Mouse (Mus musculus) lung, embryonic 15.5 days (tissue): ENCODE data around the gene Mmp9. TPM values are rescaled to one million over a fixed set of nuclear protein-coding genes. Genes with fewer than 3 reads are reported as not detected.

Experiments used
- ATAC-seq: fragments of 200-750 bp; cut with Nextera tagmentation; 2 replicates; pipeline ENCODE4 v1.8.0; 2017; ENCODE audit warnings: moderate number of reproducible peaks, borderline replicate concordance; ENCODE audit not compliant: low FRiP score, low TSS enrichment; ENCODE audit errors: extremely low read depth
- H3K27ac ChIP-seq: fragments of 300-500 bp; sonication (generic); 2 replicates; pipeline ENCODE4 v1.5.1; 2015; ENCODE audit warnings: moderate library complexity, mild to moderate bottlenecking, inconsistent platforms
- H3K27me3 ChIP-seq: fragments of 300-500 bp; sonication (generic); 2 replicates; pipeline ENCODE4 v1.6.1; 2015; ENCODE audit warnings: inconsistent platforms
- H3K36me3 ChIP-seq: fragments of 300-500 bp; sonication (generic); 2 replicates; pipeline ENCODE4 v1.6.1; 2015; ENCODE audit warnings: inconsistent platforms
- H3K4me1 ChIP-seq: fragments of 300-500 bp; sonication (generic); 2 replicates; pipeline ENCODE4 v1.6.1; 2015; ENCODE audit warnings: inconsistent platforms
- H3K4me2 ChIP-seq: fragments of 300-500 bp; sonication (generic); 2 replicates; pipeline ENCODE4 v1.6.1; 2015; ENCODE audit warnings: inconsistent platforms, mild to moderate bottlenecking, moderate library complexity
- H3K4me3 ChIP-seq: fragments of 300-500 bp; sonication (generic); 2 replicates; pipeline ENCODE4 v1.5.1; 2015; ENCODE audit warnings: mild to moderate bottlenecking, inconsistent platforms
- H3K9ac ChIP-seq: fragments of 300-500 bp; sonication (generic); 2 replicates; pipeline ENCODE4 v1.6.1; 2015; ENCODE audit warnings: inconsistent platforms
- H3K9me3 ChIP-seq: fragments of 300-500 bp; sonication (generic); 2 replicates; pipeline ENCODE4 v1.6.1; 2016; ENCODE audit warnings: inconsistent platforms
- WGBS: fragments of 180-500 bp; shearing (Covaris S2); methylation state at CpG from one replicate; pipeline ENCODE4 v1.1.7; 2015; 5-methylcytosine and 5-hydroxymethylcytosine counted together
- polyA plus RNA-seq: library from polyadenylated mRNA; unstranded; fragments of >200 nt; fragmentation: Nextera tagmentation; extraction: Ambion mirVana; gene quantifications from 2 replicates; pipeline ENCODE4 v1.2.1, GENCODE M21; 2015

Gene Mmp9
- polyA plus RNA-seq, 1 experiment from 2014 or later = 1.4 TPM

DNA sequence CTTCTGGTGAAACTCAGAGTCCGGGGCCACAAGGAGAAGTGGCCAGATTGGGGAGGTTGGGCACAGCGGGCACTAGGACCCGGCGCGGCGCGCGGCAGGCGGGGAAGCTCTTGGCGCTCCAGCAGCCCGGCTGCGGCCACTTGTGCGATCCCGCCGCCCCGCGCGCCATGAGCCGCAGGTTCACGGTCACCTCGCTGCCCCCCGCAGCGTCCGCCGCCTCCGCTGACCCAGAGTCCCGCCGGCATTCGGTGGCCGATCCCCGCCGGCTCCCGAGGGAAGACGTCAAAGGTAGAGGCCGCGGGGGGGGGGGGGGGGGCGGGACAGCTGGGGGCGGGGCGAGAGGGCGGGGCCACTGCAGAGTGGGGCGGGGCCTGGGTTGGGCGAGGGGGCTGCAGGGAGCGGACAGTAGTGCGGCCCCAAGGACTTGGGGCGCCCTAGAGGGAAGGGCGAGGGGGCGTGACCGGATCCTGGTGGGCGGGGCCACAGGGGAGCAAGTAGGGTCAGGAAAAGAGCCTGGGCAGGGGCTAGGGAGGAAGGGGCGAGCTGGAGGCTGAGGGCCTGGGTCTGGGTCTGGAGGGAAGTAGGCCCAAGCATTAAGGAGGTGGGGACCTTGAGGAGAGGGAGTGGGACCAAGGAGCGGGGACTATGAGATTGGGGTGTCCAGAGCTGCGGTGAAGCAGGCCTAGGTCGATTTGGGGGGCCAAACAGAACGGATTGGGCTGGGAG lies 20.3 kb downstream of the Mmp9 start, which contains the start of gene Slc12a5:
Gene Slc12a5 (plus strand): TSS at position 87 of the 726 bp plus-strand sequence.
- 2% methylated on average over 48 of the region's 54 CpGs for WGBS
- Histone ChIP-seq H3K27me3 (peaks cover 23% of the 10 kb centered on the region; the same call in 1 of the 2 replicates), H3K27ac (no peak within 1 kb of the TSS), H3K36me3 (no peaks in the 10 kb centered on the region), H3K9ac (0 out of 2 replicates have a peak within 1 kb of the TSS, but pooled peaks have one; percentile 23), H3K4me3 (peak within 1 kb of the TSS; percentile 56), H3K4me2 (peak within 1 kb of the TSS; percentile 74), H3K9me3 (no peaks in the 10 kb centered on the region), H3K4me1 (peaks cover 10% of the 10 kb centered on the region; the same call in 1 of the 2 replicates)
- peak; percentile 82 for ATAC-seq

- peaks cover 30% of the 10 kb centered on the region for H3K27me3 ChIP-seq
- 10% methylated on average over 17 of the region's 17 CpGs for WGBS
- H3K4me1 ChIP-seq = peaks cover 10% of the 10 kb centered on the region; the same call in 1 of the 2 replicates
- H3K9me3 ChIP-seq = no peaks in the 10 kb centered on the region
- no peaks in the 10 kb centered on the region for H3K36me3 ChIP-seq
- ATAC-seq = no peak
- H3K4me2 ChIP-seq = peak overlapping the region; percentile 74
- peak overlapping the region; percentile 56; the same call in 1 of the 2 replicates for H3K4me3 ChIP-seq
- H3K9ac ChIP-seq = no peak overlapping the region
- H3K27ac ChIP-seq = no peak overlapping the region
These were observed 21.1 kb downstream of the Mmp9 start for GRCm38 (mm10) chr2:164961506-164962182.

DNA sequence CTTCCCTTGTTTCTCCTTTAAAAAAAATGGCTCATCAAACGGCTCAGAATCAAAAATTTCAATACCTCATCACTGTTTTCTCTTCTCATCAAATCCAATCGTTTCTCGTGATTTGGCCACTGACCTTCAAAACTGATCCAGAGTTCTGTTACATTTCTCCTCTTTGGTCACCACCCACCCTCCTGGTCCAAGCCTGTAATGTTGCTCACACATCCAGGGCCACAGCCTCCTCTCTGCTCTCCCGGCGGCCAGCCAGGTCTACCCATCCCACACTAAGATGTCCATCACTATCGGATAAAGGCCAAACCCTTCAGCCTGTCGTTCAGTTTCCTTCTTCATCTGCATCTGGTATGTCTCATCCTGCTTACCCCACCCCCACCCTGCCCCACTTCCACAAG lies 21.6 kb downstream of the Mmp9 start:
- Histone ChIP-seq H3K27ac (no peak overlapping the region), H3K27me3 (peaks cover 35% of the 10 kb centered on the region), H3K4me1 (peaks cover 10% of the 10 kb centered on the region; the same call in 1 of the 2 replicates), H3K36me3 (no peaks in the 10 kb centered on the region), H3K4me3 (no peak overlapping the region), H3K4me2 (no peak overlapping the region), H3K9ac (no peak overlapping the region), H3K9me3 (no peaks in the 10 kb centered on the region)
- 37% methylated on average over 7 of the region's 7 CpGs for WGBS
- ATAC-seq = no peak

GRCm38 (mm10) chr2:164964242-164964894 lies 23.8 kb downstream of the Mmp9 start:
- H3K4me1 ChIP-seq = peaks cover 17% of the 10 kb centered on the region
- H3K27me3 ChIP-seq = peaks cover 52% of the 10 kb centered on the region
- no peaks in the 10 kb centered on the region for H3K36me3 ChIP-seq
- no peak overlapping the region for H3K9ac ChIP-seq
- H3K4me3 ChIP-seq = no peak overlapping the region
- no peak overlapping the region for H3K27ac ChIP-seq
- ATAC-seq = no peak
- H3K4me2 ChIP-seq = no peak overlapping the region
- no peaks in the 10 kb centered on the region for H3K9me3 ChIP-seq
- 47% methylated on average over 9 of the region's 9 CpGs for WGBS

- Histone ChIP-seq H3K9me3 (no peaks in the 10 kb centered on the region), H3K4me3 (no peak overlapping the region), H3K27me3 (peaks cover 58% of the 10 kb centered on the region), H3K4me2 (no peak overlapping the region), H3K36me3 (no peaks in the 10 kb centered on the region), H3K27ac (no peak overlapping the region), H3K9ac (no peak overlapping the region), H3K4me1 (peaks cover 17% of the 10 kb centered on the region)
- no peak for ATAC-seq
- 67% methylated on average over 1 of the region's 1 CpGs for WGBS
These were observed 24.4 kb downstream of the Mmp9 start for GRCm38 (mm10) chr2:164964981-164965380.

DNA sequence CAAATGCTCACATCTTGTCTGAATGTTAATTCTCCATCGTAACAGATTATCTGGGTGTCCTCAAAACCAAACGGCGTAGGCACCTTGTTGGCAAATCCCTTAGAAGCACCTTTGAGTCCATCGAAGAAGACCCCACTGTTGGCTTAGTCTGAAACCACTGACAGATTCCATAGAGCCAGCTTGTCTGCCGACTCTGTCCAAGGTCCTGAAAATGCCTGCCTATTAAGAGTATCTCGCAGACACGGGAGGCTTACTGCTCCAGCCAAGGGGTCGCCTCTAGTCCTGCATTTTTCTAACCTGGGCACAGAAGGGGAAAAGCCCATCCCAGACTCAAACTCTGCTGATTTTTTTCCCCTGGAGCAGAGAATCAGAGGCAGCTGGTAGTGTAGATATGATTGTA lies 25.8 kb downstream of the Mmp9 start:
- no peak overlapping the region for H3K4me2 ChIP-seq
- no peak overlapping the region for H3K4me3 ChIP-seq
- no peak for ATAC-seq
- WGBS = 19% methylated on average over 8 of the region's 8 CpGs
- H3K4me1 ChIP-seq = peaks cover 10% of the 10 kb centered on the region
- H3K36me3 ChIP-seq = no peaks in the 10 kb centered on the region
- no peaks in the 10 kb centered on the region for H3K9me3 ChIP-seq
- H3K9ac ChIP-seq = no peak overlapping the region
- H3K27me3 ChIP-seq = peaks cover 72% of the 10 kb centered on the region
- no peak overlapping the region for H3K27ac ChIP-seq

GRCm38 (mm10) chr2:164967193-164967592 lies 26.6 kb downstream of the Mmp9 start:
- no peaks in the 10 kb centered on the region for H3K36me3 ChIP-seq
- no peak overlapping the region for H3K4me2 ChIP-seq
- 19% methylated on average over 6 of the region's 6 CpGs for WGBS
- H3K9me3 ChIP-seq = no peaks in the 10 kb centered on the region
- H3K4me3 ChIP-seq = no peak overlapping the region
- ATAC-seq = no peak
- no peak overlapping the region for H3K9ac ChIP-seq
- H3K27ac ChIP-seq = no peak overlapping the region
- peaks cover 7% of the 10 kb centered on the region for H3K4me1 ChIP-seq
- H3K27me3 ChIP-seq = peaks cover 79% of the 10 kb centered on the region

DNA sequence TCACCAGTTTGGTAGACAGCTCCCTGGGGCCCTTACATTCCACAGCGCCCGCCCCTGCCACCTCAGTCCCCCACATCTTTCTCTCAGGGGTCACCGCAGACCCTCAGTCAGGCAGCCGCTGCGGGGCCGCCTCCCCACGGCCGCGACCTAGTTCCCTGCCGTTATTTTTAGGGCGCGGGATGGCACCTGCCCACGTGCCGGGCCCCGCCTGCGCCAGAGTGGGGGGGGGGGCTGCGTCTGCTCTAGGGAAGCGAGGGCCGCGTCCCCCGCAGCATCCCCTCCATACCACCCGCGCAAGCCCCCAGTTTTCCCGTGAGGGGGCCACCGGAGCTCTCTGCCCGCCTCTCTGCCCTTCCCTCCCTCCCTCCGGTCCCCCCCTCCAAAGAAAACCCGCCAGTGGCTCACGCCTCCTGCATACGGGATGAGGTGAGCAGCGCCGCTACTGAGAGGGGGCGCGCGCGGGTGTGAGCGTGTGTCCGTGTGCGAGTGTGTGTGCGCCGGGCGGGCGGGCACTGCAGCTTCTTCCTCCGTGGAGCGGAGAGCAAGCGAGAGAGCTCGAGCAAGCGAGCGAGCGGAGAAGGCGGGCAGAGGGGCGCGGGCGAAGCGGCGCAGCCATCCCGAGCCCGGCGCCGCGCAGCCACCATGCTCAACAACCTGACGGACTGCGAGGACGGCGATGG lies 27.3 kb downstream of the Mmp9 start:
- Histone ChIP-seq H3K4me2 (peak overlapping the region; percentile 52), H3K36me3 (no peaks in the 10 kb centered on the region), H3K9me3 (no peaks in the 10 kb centered on the region), H3K27ac (no peak overlapping the region), H3K27me3 (peaks cover 82% of the 10 kb centered on the region), H3K9ac (no peak overlapping the region), H3K4me3 (peak overlapping the region; percentile 29), H3K4me1 (peaks cover 7% of the 10 kb centered on the region)
- WGBS = 3% methylated on average over 60 of the region's 65 CpGs
- peak; percentile 29; the same call in 1 of the 2 replicates for ATAC-seq

DNA sequence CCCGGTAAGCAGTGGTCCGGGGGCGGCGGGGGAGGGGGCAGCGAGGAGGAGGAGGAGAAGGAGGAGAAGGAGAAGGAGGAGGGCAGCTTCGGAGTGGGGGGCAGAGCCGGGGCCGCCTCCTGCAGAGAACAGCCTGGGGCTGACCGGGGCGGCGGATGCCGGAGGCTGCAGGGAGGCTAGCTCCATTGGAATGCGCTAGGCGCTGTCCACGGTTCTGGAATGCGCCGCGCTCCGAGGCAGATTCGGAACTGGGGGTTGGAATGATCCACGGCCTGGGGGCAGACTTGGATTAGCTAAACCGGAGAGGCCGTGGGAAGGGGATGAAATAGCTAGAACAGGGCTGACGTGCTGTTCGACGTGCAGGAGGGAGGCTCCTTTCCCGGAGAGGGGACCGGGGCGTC lies 27.9 kb downstream of the Mmp9 start:
- Histone ChIP-seq H3K27ac (no peak overlapping the region), H3K4me3 (peak overlapping the region; percentile 29), H3K4me1 (peaks cover 7% of the 10 kb centered on the region), H3K36me3 (no peaks in the 10 kb centered on the region), H3K4me2 (peak overlapping the region; percentile 52), H3K27me3 (peaks cover 85% of the 10 kb centered on the region), H3K9ac (no peak overlapping the region), H3K9me3 (no peaks in the 10 kb centered on the region)
- WGBS = under 1% methylated on average over 29 of the region's 29 CpGs
- peak; percentile 84 for ATAC-seq

GRCm38 (mm10) chr2:164969348-164969781 lies 28.8 kb downstream of the Mmp9 start:
- H3K4me2 ChIP-seq = no peak overlapping the region
- no peak overlapping the region for H3K4me3 ChIP-seq
- no peaks in the 10 kb centered on the region for H3K9me3 ChIP-seq
- peaks cover 83% of the 10 kb centered on the region for H3K27me3 ChIP-seq
- no peak overlapping the region for H3K27ac ChIP-seq
- no peak overlapping the region for H3K9ac ChIP-seq
- WGBS = 2% methylated on average over 21 of the region's 21 CpGs
- peaks cover 7% of the 10 kb centered on the region for H3K4me1 ChIP-seq
- no peak for ATAC-seq
- no peaks in the 10 kb centered on the region for H3K36me3 ChIP-seq

- no peak overlapping the region for H3K27ac ChIP-seq
- H3K36me3 ChIP-seq = no peaks in the 10 kb centered on the region
- no peak overlapping the region for H3K4me3 ChIP-seq
- H3K4me2 ChIP-seq = peak overlapping the region; percentile 14; the same call in 1 of the 2 replicates
- under 1% methylated on average over 42 of the region's 42 CpGs for WGBS
- H3K9me3 ChIP-seq = no peaks in the 10 kb centered on the region
- peak; percentile 20; the same call in 1 of the 2 replicates for ATAC-seq
- H3K9ac ChIP-seq = no peak overlapping the region
- H3K27me3 ChIP-seq = peaks cover 73% of the 10 kb centered on the region
- H3K4me1 ChIP-seq = peaks cover 7% of the 10 kb centered on the region
These were observed 30.1 kb downstream of the Mmp9 start for GRCm38 (mm10) chr2:164970631-164971196.
